In genomic region chr17:83813050-83813449, GRCm38 (mm10) we compare ENCODE assay signal across 28 mouse cellular contexts. TPM values are rescaled to one million over a fixed set of nuclear protein-coding genes. Genes with fewer than 3 reads are reported as not detected.
"Had no signal": no experiment of that assay in that cellular context is flagged by ENCODE, and none has a peak within 500 bp of the region (broad histone marks: within the 10 kb centered on the region; RNA-seq: fewer than 3 reads in every experiment).

No protein-coding gene starts in this region.

- ATAC-seq: inflammation-experienced regulatory T-cells, adult 6 months; intestine, embryonic 15.5 days; intestine, postnatal 0 days; liver, embryonic 12.5 days had no signal

- DNase-seq: gastrocnemius, adult 2 months; gastrocnemius, postnatal 10 days; gastrocnemius, postnatal 25 days; heart, adult 18-20 months; heart, postnatal 10 days; heart, postnatal 4 days; kidney, adult 18-20 months; kidney, adult 8-10 months; kidney, postnatal 14 days; kidney, postnatal 36 days had no signal

- H3K27ac ChIP-seq: gastrocnemius, adult 2 months; heart, embryonic 10.5 days; hindbrain, embryonic 10.5 days; hindbrain, embryonic 12.5 days; hindbrain, embryonic 14.5 days; intestine, embryonic 15.5 days; kidney, postnatal 0 days; limb, embryonic 13.5 days; limb, embryonic 15.5 days; liver, embryonic 12.5 days; liver, embryonic 14.5 days had no signal

- H3K9me3 ChIP-seq: heart, embryonic 10.5 days; heart, embryonic 12.5 days; hindbrain, embryonic 10.5 days; hindbrain, embryonic 12.5 days; intestine, embryonic 15.5 days; limb, embryonic 13.5 days; limb, embryonic 15.5 days; liver, embryonic 12.5 days had no signal

- H3K4me3 ChIP-seq: gastrocnemius, adult 2 months; heart, embryonic 10.5 days; heart, embryonic 12.5 days; hindbrain, embryonic 10.5 days; hindbrain, embryonic 12.5 days; intestine, embryonic 15.5 days; limb, embryonic 13.5 days; limb, embryonic 15.5 days; liver, embryonic 12.5 days had no signal

- H3K4me1 ChIP-seq: heart, embryonic 10.5 days; heart, embryonic 12.5 days; hindbrain, embryonic 10.5 days; hindbrain, embryonic 12.5 days; intestine, embryonic 15.5 days; limb, embryonic 13.5 days; limb, embryonic 15.5 days had no signal

- H3K27me3 ChIP-seq: heart, embryonic 12.5 days; hindbrain, embryonic 12.5 days; intestine, embryonic 15.5 days; limb, embryonic 13.5 days; limb, embryonic 15.5 days; liver, embryonic 12.5 days had no signal

RNA-seq across cellular contexts. Expression of gene Haao, which starts 34.7 kb away (rescaled TPM):
- total RNA-seq: gastrocnemius, adult 2 months; gastrocnemius, postnatal 25 days; heart, postnatal 10 days; layer of hippocampus, postnatal 14 days; layer of hippocampus, postnatal 36 days; left cerebral cortex, postnatal 10 days; left cerebral cortex, postnatal 25 days had no signal
- polyA plus RNA-seq: heart, embryonic 14.5 days; hindbrain, embryonic 14.5 days had no signal
